Mouse (Mus musculus): ENCODE data around the gene Agr2.

Gene Agr2

GRCm38 (mm10) chr12:35992711-35993110, at the start of gene Agr2:
TSS of gene Agr2 (plus strand) at chr12:35992907.
- DNase-seq = no peak

DNA sequence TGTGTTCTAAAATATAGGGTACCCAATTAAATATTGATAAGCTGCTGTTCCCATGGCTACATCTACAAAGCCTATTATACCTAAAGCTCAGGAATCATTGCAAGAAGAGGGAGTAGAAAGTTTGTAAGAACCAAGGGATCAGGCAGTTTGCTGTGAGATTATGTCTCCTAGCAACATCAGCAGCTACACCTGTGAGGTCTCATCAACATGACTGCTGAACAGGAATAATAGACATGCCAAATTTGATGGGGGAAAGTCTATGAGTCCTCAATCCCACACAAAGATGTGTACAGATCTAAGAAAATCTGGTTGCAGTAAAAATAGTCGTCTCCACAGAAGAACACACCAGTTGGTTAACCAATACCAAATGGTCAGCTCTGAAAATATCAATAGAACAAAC, 41.0 kb upstream of the Agr2 start:
- DNase-seq = no peak

GRCm38 (mm10) chr12:35957235-35957634, 35.5 kb upstream of the Agr2 start:
- DNase-seq = no peak

- DNase-seq = no peak
Measured at GRCm38 (mm10) chr12:35966098-35966767, 26.5 kb upstream of the Agr2 start.

- no peak for DNase-seq
Measured at GRCm38 (mm10) chr12:35966768-35967141, 26.0 kb upstream of the Agr2 start.

- no peak for DNase-seq
Measured at GRCm38 (mm10) chr12:35975898-35976297, 16.8 kb upstream of the Agr2 start.

GRCm38 (mm10) chr12:35977633-35978246, 15.0 kb upstream of the Agr2 start:
- no peak for DNase-seq

DNA sequence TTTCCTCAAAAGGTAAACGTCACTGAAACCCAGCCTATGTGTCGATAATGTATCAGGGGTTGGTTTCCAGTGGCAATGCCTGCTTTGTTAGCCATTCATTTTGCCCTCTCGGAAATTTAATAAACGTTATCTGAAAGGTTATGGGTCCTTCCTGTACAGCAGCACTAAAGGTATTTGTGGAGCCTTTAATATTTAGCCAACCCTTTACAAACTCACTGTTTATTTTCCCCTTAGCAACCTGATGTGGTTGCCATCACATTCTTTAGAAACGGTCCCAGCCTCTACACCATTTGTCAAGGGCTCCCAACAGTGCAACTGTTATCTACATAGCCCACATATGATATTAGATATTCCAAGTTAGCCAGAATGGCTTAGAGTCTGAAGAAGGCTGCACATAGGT, 13.1 kb upstream of the Agr2 start:
- no peak for DNase-seq

- no peak for DNase-seq
Measured at GRCm38 (mm10) chr12:35981732-35982360, 10.9 kb upstream of the Agr2 start.

- no peak for DNase-seq
Measured at GRCm38 (mm10) chr12:35983472-35983871, 9.2 kb upstream of the Agr2 start.

DNA sequence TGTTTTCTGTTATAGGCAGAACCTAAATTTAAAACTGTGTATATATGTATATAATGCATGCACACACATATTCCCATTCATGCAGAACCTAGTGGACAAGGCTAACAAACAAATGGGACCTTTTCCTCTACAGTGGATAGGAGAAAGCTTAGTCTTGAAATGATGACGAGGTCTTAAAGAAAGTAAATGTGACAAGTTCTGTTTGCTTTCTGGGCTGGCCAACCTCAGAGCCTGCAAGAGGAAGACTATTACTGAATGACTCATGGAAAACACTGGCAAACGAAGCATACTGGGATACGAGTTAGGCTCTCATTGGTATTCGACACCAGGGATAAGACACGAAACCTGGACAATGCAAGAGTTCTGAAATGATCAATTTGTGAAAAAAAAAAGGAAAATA, 8.0 kb upstream of the Agr2 start:
- no peak for DNase-seq

GRCm38 (mm10) chr12:35993583-35993982, 876 bp downstream of the Agr2 start:
- DNase-seq = no peak

- no peak for DNase-seq
Measured at GRCm38 (mm10) chr12:35994098-35994497, 1.4 kb downstream of the Agr2 start.

DNA sequence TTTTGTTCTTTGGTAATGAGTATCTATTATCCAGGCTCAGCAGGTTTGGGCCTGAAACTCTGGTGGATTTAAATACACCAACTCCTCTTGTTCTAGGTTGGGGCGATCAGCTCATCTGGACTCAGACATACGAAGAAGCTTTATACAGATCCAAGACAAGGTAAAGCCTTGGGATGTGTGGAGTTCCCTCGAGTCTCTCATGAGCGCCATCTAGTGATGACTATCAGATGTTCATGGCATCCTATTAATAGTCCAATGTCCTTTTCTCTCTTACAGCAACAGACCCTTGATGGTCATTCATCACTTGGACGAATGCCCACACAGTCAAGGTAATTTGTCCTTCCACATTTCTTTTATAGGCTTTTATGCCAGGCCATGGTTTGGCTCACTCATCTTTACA, 3.1 kb downstream of the Agr2 start:
- no peak for DNase-seq

- no peak for DNase-seq
Measured at GRCm38 (mm10) chr12:36004714-36005113, 12.0 kb downstream of the Agr2 start.

DNA sequence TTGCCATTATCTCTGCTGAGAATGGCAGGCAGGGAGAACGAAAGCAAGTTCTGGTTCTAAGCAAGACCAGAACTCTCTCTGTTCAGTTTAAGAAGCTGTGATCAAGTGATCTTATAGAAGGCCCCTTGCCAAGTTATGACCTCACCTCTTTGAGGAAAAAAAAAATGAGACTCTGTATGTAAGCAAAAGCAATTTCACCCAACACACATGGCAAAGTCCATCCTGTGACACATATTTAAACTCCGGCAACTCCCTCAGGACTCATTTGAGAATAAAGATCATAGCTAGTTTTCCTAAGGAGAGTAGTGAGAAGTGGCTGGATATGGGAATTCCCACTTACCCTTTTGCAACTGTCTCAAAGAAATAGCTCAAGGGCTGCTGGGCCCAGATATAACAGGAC, 14.9 kb downstream of the Agr2 start:
- no peak for DNase-seq

GRCm38 (mm10) chr12:36008364-36009047, 15.8 kb downstream of the Agr2 start:
- DNase-seq = no peak

- DNase-seq = no peak
Measured at GRCm38 (mm10) chr12:36013216-36013910, 20.7 kb downstream of the Agr2 start.

DNA sequence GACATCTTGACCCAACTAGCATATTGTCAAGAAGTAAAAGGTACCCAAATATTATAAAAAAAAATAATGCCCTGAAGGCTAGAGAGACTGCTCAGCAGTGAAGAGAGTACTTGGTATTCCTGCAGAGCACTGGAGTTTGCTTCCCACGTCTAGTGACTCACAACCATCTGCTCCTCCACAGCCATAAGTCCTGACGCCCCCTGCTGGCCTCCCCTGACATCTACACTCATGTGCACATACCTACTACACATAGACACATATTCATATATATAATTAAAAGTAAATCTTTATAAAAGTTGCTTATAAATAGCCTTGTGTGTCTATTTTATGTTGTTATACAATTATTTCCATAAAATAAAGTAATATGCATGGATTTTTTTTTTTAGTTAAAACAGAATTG, 25.1 kb downstream of the Agr2 start:
- DNase-seq = no peak

GRCm38 (mm10) chr12:36019572-36019971, 26.9 kb downstream of the Agr2 start:
- DNase-seq = no peak

GRCm38 (mm10) chr12:36020081-36020480, 27.4 kb downstream of the Agr2 start:
- no peak for DNase-seq

- no peak for DNase-seq
Measured at GRCm38 (mm10) chr12:36020710-36021109, 28.0 kb downstream of the Agr2 start.

DNA sequence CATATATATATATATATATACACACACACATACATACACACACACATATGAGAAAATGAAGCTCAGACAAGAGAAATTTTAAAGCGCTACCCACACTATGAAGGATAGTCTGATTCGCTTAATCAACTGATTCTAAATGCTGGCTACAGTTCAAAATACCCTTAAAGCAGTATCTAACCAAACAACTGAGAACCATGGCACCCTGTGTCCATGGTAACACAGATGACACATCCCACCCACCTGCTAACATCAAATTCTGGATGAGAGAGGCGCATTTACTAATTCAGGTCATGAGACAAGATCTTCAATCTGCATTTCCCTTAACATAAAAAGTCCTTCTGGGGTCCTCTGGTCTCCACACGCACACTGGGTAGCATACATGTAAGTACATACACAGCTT, 33.4 kb downstream of the Agr2 start:
- no peak for DNase-seq

Data from right cerebral cortex, postnatal 14 days (tissue).